Mouse (Mus musculus): Measurements from ENCODE around the gene Mx1. TPM values are rescaled to one million over a fixed set of nuclear protein-coding genes. Genes with fewer than 3 reads are reported as not detected.

The Mx1 gene
- polyA plus RNA-seq, 1 experiment from 2014 or later, result 0.67 TPM

- H3K4me3 ChIP-seq (replicated peaks), result no peak overlapping the region
- no peaks in the 10 kb centered on the region for H3K27me3 ChIP-seq
- no peak overlapping the region for H3K27ac ChIP-seq
- no peaks in the 10 kb centered on the region for H3K9me3 ChIP-seq (replicated peaks)
- H3K36me3 ChIP-seq, result no peaks in the 10 kb centered on the region
- H3K4me1 ChIP-seq (replicated peaks), result no peaks in the 10 kb centered on the region
- H3K4me2 ChIP-seq, result no peak overlapping the region
- no peak overlapping the region for H3K9ac ChIP-seq
- ATAC-seq (ENCODE audit: low read depth) (0 out of 2 replicates have a peak, but pooled peaks have one; percentile 31), DNase-seq (no peak)
- 42% methylated on average over 14 of the region's 14 CpGs for WGBS (ENCODE audit: insufficient replicate concordance)
Measured at GRCm38 (mm10) chr16:97443670-97444263, 18.9 kb downstream of the Mx1 start.

- Histone ChIP-seq H3K4me1 (replicated peaks) (no peaks in the 10 kb centered on the region), H3K36me3 (no peaks in the 10 kb centered on the region), H3K9me3 (replicated peaks) (no peaks in the 10 kb centered on the region), H3K27ac (no peak overlapping the region), H3K9ac (no peak overlapping the region), H3K4me2 (no peak overlapping the region), H3K27me3 (no peaks in the 10 kb centered on the region), H3K4me3 (replicated peaks) (no peak overlapping the region)
- 66% methylated on average over 9 of the region's 9 CpGs for WGBS (ENCODE audit: insufficient replicate concordance)
- ATAC-seq (ENCODE audit: low read depth) (no peak), DNase-seq (no peak)
Measured at GRCm38 (mm10) chr16:97441967-97442366, 20.7 kb downstream of the Mx1 start.

GRCm38 (mm10) chr16:97438191-97438590 lies 24.5 kb downstream of the Mx1 start:
- WGBS (ENCODE audit: insufficient replicate concordance), result 55% methylated on average over 3 of the region's 3 CpGs
- Histone ChIP-seq H3K4me1 (replicated peaks) (no peaks in the 10 kb centered on the region), H3K27ac (no peak overlapping the region), H3K27me3 (no peaks in the 10 kb centered on the region), H3K9me3 (replicated peaks) (no peaks in the 10 kb centered on the region), H3K9ac (no peak overlapping the region), H3K4me2 (no peak overlapping the region), H3K36me3 (no peaks in the 10 kb centered on the region), H3K4me3 (replicated peaks) (no peak overlapping the region)
- no peak for DNase-seq
- ATAC-seq (ENCODE audit: low read depth), result no peak

- ATAC-seq (ENCODE audit: low read depth) (no peak), DNase-seq (no peak)
- no peaks in the 10 kb centered on the region for H3K27me3 ChIP-seq
- 19% methylated on average over 1 of the region's 1 CpGs for WGBS (ENCODE audit: insufficient replicate concordance)
- no peaks in the 10 kb centered on the region for H3K9me3 ChIP-seq (replicated peaks)
- H3K36me3 ChIP-seq, result no peaks in the 10 kb centered on the region
- no peaks in the 10 kb centered on the region for H3K4me1 ChIP-seq (replicated peaks)
- H3K9ac ChIP-seq, result no peak overlapping the region
- H3K4me3 ChIP-seq (replicated peaks), result no peak overlapping the region
- H3K4me2 ChIP-seq, result no peak overlapping the region
- no peak overlapping the region for H3K27ac ChIP-seq
Measured at GRCm38 (mm10) chr16:97437448-97438056, 25.2 kb downstream of the Mx1 start.

GRCm38 (mm10) chr16:97434206-97434605 lies 28.5 kb downstream of the Mx1 start:
- Histone ChIP-seq H3K4me3 (replicated peaks) (no peak overlapping the region), H3K4me2 (no peak overlapping the region), H3K9me3 (replicated peaks) (no peaks in the 10 kb centered on the region), H3K36me3 (no peaks in the 10 kb centered on the region), H3K27ac (no peak overlapping the region), H3K9ac (no peak overlapping the region), H3K27me3 (no peaks in the 10 kb centered on the region), H3K4me1 (replicated peaks) (no peaks in the 10 kb centered on the region)
- ATAC-seq (ENCODE audit: low read depth) (no peak), DNase-seq (no peak)
- 64% methylated on average over 2 of the region's 2 CpGs for WGBS (ENCODE audit: insufficient replicate concordance)

GRCm38 (mm10) chr16:97431328-97431727 lies 31.4 kb downstream of the Mx1 start:
- Histone ChIP-seq H3K27ac (no peak overlapping the region), H3K36me3 (no peaks in the 10 kb centered on the region), H3K27me3 (no peaks in the 10 kb centered on the region), H3K4me2 (no peak overlapping the region), H3K9ac (no peak overlapping the region), H3K4me1 (replicated peaks) (no peaks in the 10 kb centered on the region), H3K9me3 (replicated peaks) (no peaks in the 10 kb centered on the region), H3K4me3 (replicated peaks) (no peak overlapping the region)
- DNase-seq, result no peak
- no peak for ATAC-seq (ENCODE audit: low read depth)
- WGBS (ENCODE audit: insufficient replicate concordance), result 48% methylated on average over 4 of the region's 4 CpGs

GRCm38 (mm10) chr16:97430091-97430490 lies 32.6 kb downstream of the Mx1 start:
- Histone ChIP-seq H3K4me1 (replicated peaks) (no peaks in the 10 kb centered on the region), H3K4me2 (no peak overlapping the region), H3K9ac (no peak overlapping the region), H3K27ac (no peak overlapping the region), H3K4me3 (replicated peaks) (no peak overlapping the region), H3K27me3 (no peaks in the 10 kb centered on the region), H3K9me3 (replicated peaks) (no peaks in the 10 kb centered on the region), H3K36me3 (no peaks in the 10 kb centered on the region)
- ATAC-seq (ENCODE audit: low read depth) (no peak), DNase-seq (no peak)
- 75% methylated on average over 4 of the region's 4 CpGs for WGBS (ENCODE audit: insufficient replicate concordance)

GRCm38 (mm10) chr16:97428026-97428425 lies 34.7 kb downstream of the Mx1 start:
- H3K4me2 ChIP-seq, result no peak overlapping the region
- no peak for ATAC-seq (ENCODE audit: low read depth)
- no peak overlapping the region for H3K9ac ChIP-seq
- 62% methylated on average over 3 of the region's 3 CpGs for WGBS (ENCODE audit: insufficient replicate concordance)
- H3K27ac ChIP-seq, result no peak overlapping the region
- no peaks in the 10 kb centered on the region for H3K36me3 ChIP-seq
- H3K4me3 ChIP-seq (replicated peaks), result no peak overlapping the region
- no peaks in the 10 kb centered on the region for H3K9me3 ChIP-seq (replicated peaks)
- no peaks in the 10 kb centered on the region for H3K4me1 ChIP-seq (replicated peaks)
- DNase-seq, result no peak
- H3K27me3 ChIP-seq, result no peaks in the 10 kb centered on the region

- DNase-seq (no peak), ATAC-seq (ENCODE audit: low read depth) (no peak)
- Histone ChIP-seq H3K4me3 (replicated peaks) (no peak overlapping the region), H3K4me2 (no peak overlapping the region), H3K9me3 (replicated peaks) (no peaks in the 10 kb centered on the region), H3K36me3 (no peaks in the 10 kb centered on the region), H3K4me1 (replicated peaks) (peaks cover under 1% of the 10 kb centered on the region; the same call in 1 of the 2 replicates), H3K27me3 (no peaks in the 10 kb centered on the region), H3K27ac (no peak overlapping the region), H3K9ac (no peak overlapping the region)
- WGBS (ENCODE audit: insufficient replicate concordance), result 49% methylated on average over 1 of the region's 1 CpGs
Measured at GRCm38 (mm10) chr16:97423627-97424026, 39.1 kb downstream of the Mx1 start.

- DNase-seq (no peak), ATAC-seq (ENCODE audit: low read depth) (no peak)
- H3K27ac ChIP-seq, result no peak overlapping the region
- H3K4me1 ChIP-seq (replicated peaks), result peaks cover 7% of the 10 kb centered on the region; the same call in 1 of the 2 replicates
- no peaks in the 10 kb centered on the region for H3K27me3 ChIP-seq
- no peak overlapping the region for H3K4me2 ChIP-seq
- H3K36me3 ChIP-seq, result no peaks in the 10 kb centered on the region
- WGBS (ENCODE audit: insufficient replicate concordance), result 69% methylated on average over 6 of the region's 6 CpGs
- no peak overlapping the region for H3K4me3 ChIP-seq (replicated peaks)
- H3K9ac ChIP-seq, result no peak overlapping the region
- H3K9me3 ChIP-seq (replicated peaks), result no peaks in the 10 kb centered on the region
Measured at GRCm38 (mm10) chr16:97421671-97422070, 41.0 kb downstream of the Mx1 start.

- Histone ChIP-seq H3K9ac (no peak overlapping the region), H3K9me3 (replicated peaks) (no peaks in the 10 kb centered on the region), H3K4me3 (replicated peaks) (no peak overlapping the region), H3K36me3 (no peaks in the 10 kb centered on the region), H3K4me2 (no peak overlapping the region), H3K4me1 (replicated peaks) (peaks cover 7% of the 10 kb centered on the region; the same call in 1 of the 2 replicates), H3K27me3 (no peaks in the 10 kb centered on the region), H3K27ac (no peak overlapping the region)
- DNase-seq (no peak), ATAC-seq (ENCODE audit: low read depth) (no peak)
- WGBS (ENCODE audit: insufficient replicate concordance), result 60% methylated on average over 6 of the region's 6 CpGs
Measured at GRCm38 (mm10) chr16:97418749-97419453, 43.8 kb downstream of the Mx1 start.

All from liver, embryonic 13.5 days (tissue).